Mouse (Mus musculus): ENCODE data around the gene Zc3hc1.

GRCm38 (mm10) chr6:30381116-30381515 is 9.7 kb downstream of the Zc3hc1 start:
- TF ChIP-seq EP300 (IDR thresholded peaks at IDR 0.05; ENCODE audit: low read depth) (no peak), CTCF (IDR thresholded peaks at IDR 0.05; ENCODE audit: low read depth) (peak; percentile 20)

Measured in heart, postnatal 0 days (tissue).